Mouse (Mus musculus) stomach, postnatal 0 days (tissue): ENCODE measurements around the gene Ost4.

Source experiments
- CTCF ChIP-seq: IDR thresholded peaks from 2 replicates; pipeline ENCODE4 v1.5.1; 2016; ENCODE audit warnings: antibody characterized with exemption, low read depth, mild to moderate bottlenecking, moderate library complexity
- EP300 ChIP-seq: optimal IDR thresholded peaks from 2 replicates; pipeline ENCODE3; 2016; ENCODE audit warnings: antibody characterized with exemption

GRCm38 (mm10) chr5:30950451-30950850 is 42.9 kb upstream of the Ost4 start:
- TF ChIP-seq CTCF (no peak), EP300 (no peak)
